Mouse (Mus musculus): Measurements from ENCODE around the gene Galns. TPM values are rescaled to one million over a fixed set of nuclear protein-coding genes. Genes with fewer than 3 reads are reported as not detected.
A peak's percentile ranks its signal among the peaks of the same experiment; 100 is the strongest.

Gene Galns
- polyA plus RNA-seq, 1 experiment from 2014 or later = 4.6 TPM

DNA sequence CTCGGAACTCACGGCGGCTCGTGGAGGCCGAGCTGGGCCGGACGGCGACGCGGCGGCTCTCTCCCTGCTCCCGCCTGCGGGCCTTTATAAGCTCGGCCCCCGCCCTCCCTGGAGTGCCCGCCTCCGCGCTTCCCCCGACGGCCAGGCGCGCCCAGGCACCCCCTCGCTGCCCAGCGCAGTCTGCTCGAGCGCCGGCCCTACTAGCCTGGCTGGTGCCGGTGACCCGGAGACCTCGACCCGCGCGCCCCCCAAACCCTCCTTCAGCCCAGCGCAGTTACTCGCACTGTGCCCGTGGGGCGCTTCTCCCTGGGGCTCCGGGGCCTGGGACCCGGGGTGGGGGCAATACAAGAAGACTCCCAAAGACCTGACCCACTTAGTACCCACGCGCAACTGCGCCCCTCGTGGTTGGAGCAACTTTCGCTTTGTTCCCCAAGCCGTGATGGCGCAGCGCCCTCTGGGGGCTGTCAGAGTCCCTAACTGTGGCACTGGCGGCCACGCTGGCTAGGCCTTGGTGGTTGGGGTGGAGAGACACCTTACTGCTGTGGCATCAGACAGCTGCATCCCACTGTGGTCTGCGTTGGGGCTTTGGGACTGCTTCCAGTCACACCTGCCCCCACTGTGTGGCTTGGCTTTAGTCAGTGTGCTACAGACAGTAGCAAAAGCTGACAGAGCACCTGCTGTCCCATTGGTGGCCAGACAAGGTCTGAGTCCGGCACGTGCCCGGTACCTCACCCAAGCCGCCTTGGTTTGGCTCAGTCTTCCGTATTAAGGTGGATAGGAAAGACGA, 59.8 kb downstream of the Galns start, which contains the start of gene Piezo1:
TSS of gene Piezo1 (minus strand) at position 65 of the 787 bp plus-strand sequence.
- ATAC-seq = peak; percentile 65
- H3K9ac ChIP-seq (replicated peaks; ENCODE audit: low read depth, low read length) = peak within 1 kb of the TSS; percentile 61
- H3K27me3 ChIP-seq (replicated peaks; ENCODE audit: control insufficient read depth, insufficient read depth, low read length) = peaks cover 22% of the 10 kb centered on the region
- H3K36me3 ChIP-seq (ENCODE audit: control insufficient read depth, insufficient read depth) = no peaks in the 10 kb centered on the region
- no peaks in the 10 kb centered on the region for H3K9me3 ChIP-seq (ENCODE audit: control insufficient read depth, low read length)
- H3K4me1 ChIP-seq (replicated peaks; ENCODE audit: control insufficient read depth, insufficient read depth, low read length) = peaks cover 25% of the 10 kb centered on the region
- peak within 1 kb of the TSS; percentile 67 for H3K4me2 ChIP-seq (ENCODE audit: low read length)
- H3K27ac ChIP-seq (ENCODE audit: low read length) = no peak within 1 kb of the TSS
- 11% methylated on average over 56 of the region's 56 CpGs for WGBS
- peak within 1 kb of the TSS; percentile 52 for H3K4me3 ChIP-seq (replicated peaks; ENCODE audit: low read length)

DNA sequence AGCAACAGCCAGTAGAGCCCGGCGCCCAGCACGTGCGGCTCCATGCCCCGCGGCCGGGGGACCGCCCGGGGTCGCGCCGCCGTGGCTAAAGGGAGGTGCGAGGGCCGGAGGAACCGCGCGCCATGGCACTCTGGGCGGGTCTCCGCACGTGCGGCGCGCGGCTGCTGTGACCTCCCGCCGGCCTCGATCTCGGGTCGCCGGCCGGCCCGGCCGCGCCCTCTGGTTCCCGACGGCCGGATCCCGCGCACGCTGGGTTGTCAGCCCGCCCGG, 60.3 kb downstream of the Galns start:
- ATAC-seq = no peak
- H3K9me3 ChIP-seq (ENCODE audit: control insufficient read depth, low read length) = no peaks in the 10 kb centered on the region
- no peak overlapping the region for H3K27ac ChIP-seq (ENCODE audit: low read length)
- peaks cover 25% of the 10 kb centered on the region for H3K4me1 ChIP-seq (replicated peaks; ENCODE audit: control insufficient read depth, insufficient read depth, low read length)
- 0% methylated on average over 42 of the region's 43 CpGs for WGBS
- peaks cover 22% of the 10 kb centered on the region for H3K27me3 ChIP-seq (replicated peaks; ENCODE audit: control insufficient read depth, insufficient read depth, low read length)
- peak overlapping the region; percentile 61 for H3K9ac ChIP-seq (replicated peaks; ENCODE audit: low read depth, low read length)
- H3K4me3 ChIP-seq (replicated peaks; ENCODE audit: low read length) = peak overlapping the region; percentile 52
- no peaks in the 10 kb centered on the region for H3K36me3 ChIP-seq (ENCODE audit: control insufficient read depth, insufficient read depth)
- peak overlapping the region; percentile 67 for H3K4me2 ChIP-seq (ENCODE audit: low read length)

DNA sequence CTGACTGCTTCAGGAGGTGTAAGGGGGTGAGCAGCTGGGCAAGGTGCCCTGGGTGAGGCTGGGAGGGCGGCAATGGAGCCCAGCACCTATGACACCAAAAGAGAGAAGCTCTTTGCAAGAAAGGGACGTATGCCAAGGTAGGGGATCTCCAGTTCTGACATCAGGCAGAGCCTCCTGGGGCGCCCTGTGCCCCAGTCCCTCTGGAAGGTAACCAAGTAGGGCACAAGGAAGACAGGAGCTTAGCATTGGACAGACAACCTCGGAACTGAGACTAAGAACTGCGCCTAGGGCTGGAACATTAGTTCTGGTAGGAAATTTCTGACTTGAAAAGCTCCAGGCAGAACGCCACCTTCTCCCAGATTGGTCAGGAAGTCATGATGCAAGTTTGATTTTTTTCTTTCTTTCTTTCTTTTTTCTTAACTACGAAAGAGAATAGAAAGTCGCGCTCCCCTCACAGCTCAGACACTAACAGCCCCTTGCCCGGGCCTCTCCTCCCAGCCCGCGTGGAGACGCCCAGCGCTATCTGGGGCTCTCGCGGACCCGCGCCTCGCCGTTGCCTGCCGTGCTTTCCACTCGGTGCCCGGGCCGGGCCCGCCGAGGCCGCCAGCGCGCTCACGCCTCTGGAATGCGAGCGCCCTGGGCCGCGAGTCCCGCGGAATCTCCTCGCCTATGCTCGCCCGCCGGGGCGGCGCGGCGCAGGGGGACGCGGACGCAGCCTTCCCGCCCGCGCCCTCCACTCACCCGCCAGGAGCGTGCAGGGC, 60.8 kb downstream of the Galns start:
- peak overlapping the region; percentile 67 for H3K4me2 ChIP-seq (ENCODE audit: low read length)
- H3K27me3 ChIP-seq (replicated peaks; ENCODE audit: control insufficient read depth, insufficient read depth, low read length) = peaks cover 22% of the 10 kb centered on the region
- WGBS = 4% methylated on average over 52 of the region's 52 CpGs
- H3K4me1 ChIP-seq (replicated peaks; ENCODE audit: control insufficient read depth, insufficient read depth, low read length) = peaks cover 25% of the 10 kb centered on the region
- ATAC-seq = peak; percentile 51
- peak overlapping the region; percentile 61 for H3K9ac ChIP-seq (replicated peaks; ENCODE audit: low read depth, low read length)
- peak overlapping the region; percentile 52 for H3K4me3 ChIP-seq (replicated peaks; ENCODE audit: low read length)
- H3K9me3 ChIP-seq (ENCODE audit: control insufficient read depth, low read length) = no peaks in the 10 kb centered on the region
- H3K27ac ChIP-seq (ENCODE audit: low read length) = no peak overlapping the region
- no peaks in the 10 kb centered on the region for H3K36me3 ChIP-seq (ENCODE audit: control insufficient read depth, insufficient read depth)

DNA sequence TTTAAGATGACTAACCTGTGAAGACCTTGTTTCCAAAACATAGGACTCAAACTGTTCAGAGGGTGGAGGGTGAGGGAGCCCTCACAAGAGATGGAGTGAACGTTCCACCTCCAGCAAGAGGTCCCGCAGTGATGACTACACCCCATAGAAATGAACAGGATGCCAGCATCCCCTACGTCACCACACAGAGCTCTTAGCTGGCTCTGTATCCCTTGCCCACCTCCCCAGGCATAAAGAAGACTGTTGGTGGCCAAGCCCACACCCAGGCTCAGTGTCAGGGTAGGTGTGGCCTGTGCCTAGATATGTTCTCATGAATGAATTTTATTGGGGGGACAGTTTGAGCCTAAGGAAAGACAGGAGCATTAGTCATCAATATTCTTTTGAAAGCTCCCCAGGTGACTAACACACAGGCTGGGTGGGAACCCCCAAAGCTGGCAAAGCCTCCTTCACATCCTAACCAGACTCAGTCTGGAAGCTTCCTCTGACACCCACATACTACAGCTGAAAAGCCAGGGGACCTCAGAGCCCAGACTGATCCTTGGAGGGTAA, 62.3 kb downstream of the Galns start:
- no peaks in the 10 kb centered on the region for H3K9me3 ChIP-seq (ENCODE audit: control insufficient read depth, low read length)
- no peak overlapping the region for H3K27ac ChIP-seq (ENCODE audit: low read length)
- H3K4me3 ChIP-seq (replicated peaks; ENCODE audit: low read length) = no peak overlapping the region
- H3K4me1 ChIP-seq (replicated peaks; ENCODE audit: control insufficient read depth, insufficient read depth, low read length) = peaks cover 20% of the 10 kb centered on the region
- WGBS = 83% methylated on average over 3 of the region's 3 CpGs
- no peak overlapping the region for H3K4me2 ChIP-seq (ENCODE audit: low read length)
- ATAC-seq = no peak
- H3K9ac ChIP-seq (replicated peaks; ENCODE audit: low read depth, low read length) = no peak overlapping the region
- no peaks in the 10 kb centered on the region for H3K36me3 ChIP-seq (ENCODE audit: control insufficient read depth, insufficient read depth)
- H3K27me3 ChIP-seq (replicated peaks; ENCODE audit: control insufficient read depth, insufficient read depth, low read length) = peaks cover 22% of the 10 kb centered on the region

DNA sequence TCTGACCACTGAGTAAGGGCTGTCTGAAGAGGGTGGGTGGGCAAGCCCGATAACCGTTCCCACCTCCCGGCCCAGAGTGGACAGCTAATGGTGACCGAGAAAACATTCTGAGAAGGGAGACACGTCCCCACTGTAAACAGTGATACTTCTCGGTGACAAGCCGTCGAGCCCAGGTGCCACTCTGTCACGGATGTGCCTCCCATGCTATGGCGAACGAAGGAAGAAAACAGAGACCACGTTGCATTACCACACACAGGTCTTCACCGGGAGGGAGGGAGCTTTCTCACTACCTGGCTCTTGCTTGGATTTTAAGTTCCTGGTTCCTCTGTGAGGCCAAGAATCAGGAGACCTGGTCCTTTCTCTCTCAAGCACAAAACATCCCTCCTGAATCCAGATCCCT, 62.9 kb downstream of the Galns start:
- Histone ChIP-seq H3K36me3 (ENCODE audit: control insufficient read depth, insufficient read depth) (no peaks in the 10 kb centered on the region), H3K9ac (replicated peaks; ENCODE audit: low read depth, low read length) (no peak overlapping the region), H3K27ac (ENCODE audit: low read length) (no peak overlapping the region), H3K9me3 (ENCODE audit: control insufficient read depth, low read length) (no peaks in the 10 kb centered on the region), H3K4me1 (replicated peaks; ENCODE audit: control insufficient read depth, insufficient read depth, low read length) (peaks cover 20% of the 10 kb centered on the region), H3K27me3 (replicated peaks; ENCODE audit: control insufficient read depth, insufficient read depth, low read length) (peaks cover 22% of the 10 kb centered on the region), H3K4me3 (replicated peaks; ENCODE audit: low read length) (no peak overlapping the region), H3K4me2 (ENCODE audit: low read length) (no peak overlapping the region)
- ATAC-seq = no peak
- 76% methylated on average over 13 of the region's 13 CpGs for WGBS

DNA sequence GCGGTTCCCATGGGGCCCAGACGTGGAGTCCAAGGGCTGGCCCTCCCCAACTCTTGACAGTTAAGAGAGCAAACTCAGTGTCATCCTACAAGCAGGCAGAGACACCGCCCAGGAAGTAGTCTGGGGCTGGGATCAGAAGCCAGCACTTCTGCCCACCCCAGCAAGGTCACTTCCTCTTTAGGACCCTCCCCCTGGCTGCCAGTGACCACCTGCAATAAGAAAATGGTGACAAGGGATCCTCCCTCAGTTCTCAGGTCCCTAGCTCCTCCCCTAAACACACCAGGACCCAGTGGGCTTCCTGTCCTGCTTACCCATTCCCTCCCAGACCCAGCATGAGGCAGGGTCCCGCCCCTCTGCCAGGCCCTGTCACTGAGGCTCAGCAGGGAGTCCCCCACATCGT, 63.4 kb downstream of the Galns start:
- H3K4me3 ChIP-seq (replicated peaks; ENCODE audit: low read length) = no peak overlapping the region
- no peaks in the 10 kb centered on the region for H3K36me3 ChIP-seq (ENCODE audit: control insufficient read depth, insufficient read depth)
- no peak overlapping the region for H3K4me2 ChIP-seq (ENCODE audit: low read length)
- no peaks in the 10 kb centered on the region for H3K9me3 ChIP-seq (ENCODE audit: control insufficient read depth, low read length)
- ATAC-seq = no peak
- no peak overlapping the region for H3K9ac ChIP-seq (replicated peaks; ENCODE audit: low read depth, low read length)
- H3K27ac ChIP-seq (ENCODE audit: low read length) = no peak overlapping the region
- 35% methylated on average over 5 of the region's 5 CpGs for WGBS
- peaks cover 22% of the 10 kb centered on the region for H3K27me3 ChIP-seq (replicated peaks; ENCODE audit: control insufficient read depth, insufficient read depth, low read length)
- H3K4me1 ChIP-seq (replicated peaks; ENCODE audit: control insufficient read depth, insufficient read depth, low read length) = peaks cover 20% of the 10 kb centered on the region

DNA sequence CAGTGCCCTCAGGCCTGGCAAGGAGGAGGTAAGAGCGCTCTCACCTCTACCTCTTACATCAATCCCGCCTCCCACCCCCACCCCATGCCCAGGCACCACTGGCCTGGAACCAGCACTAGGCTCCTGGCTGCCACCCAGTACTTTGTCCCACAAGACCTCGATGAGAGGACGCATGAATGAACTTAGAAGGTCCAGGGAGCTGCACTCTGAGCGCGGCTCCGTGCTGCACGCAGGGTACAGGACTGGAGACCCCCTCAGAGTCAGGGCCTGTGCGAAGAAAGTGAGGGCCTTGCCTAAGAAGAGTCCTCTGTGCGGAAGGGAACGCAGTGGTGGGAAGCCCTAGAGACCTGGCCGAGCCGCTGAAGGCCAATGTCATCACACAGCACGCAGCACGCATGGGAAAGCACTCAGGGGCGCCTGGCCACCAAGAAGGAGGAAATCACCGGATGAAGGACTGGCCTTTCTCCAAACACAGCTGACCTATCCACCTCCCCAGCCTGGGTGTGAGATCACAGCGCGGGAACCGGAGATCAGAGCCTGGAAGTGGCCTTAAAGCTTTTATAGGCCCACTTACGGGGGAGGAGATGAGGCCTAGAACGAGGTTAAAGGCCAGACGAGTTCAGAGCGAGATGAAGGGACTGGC, 64.3 kb downstream of the Galns start:
- Histone ChIP-seq H3K27ac (ENCODE audit: low read length) (no peak overlapping the region), H3K4me1 (replicated peaks; ENCODE audit: control insufficient read depth, insufficient read depth, low read length) (peaks cover 20% of the 10 kb centered on the region), H3K9ac (replicated peaks; ENCODE audit: low read depth, low read length) (no peak overlapping the region), H3K36me3 (ENCODE audit: control insufficient read depth, insufficient read depth) (no peaks in the 10 kb centered on the region), H3K4me3 (replicated peaks; ENCODE audit: low read length) (no peak overlapping the region), H3K27me3 (replicated peaks; ENCODE audit: control insufficient read depth, insufficient read depth, low read length) (peaks cover 19% of the 10 kb centered on the region), H3K9me3 (ENCODE audit: control insufficient read depth, low read length) (no peaks in the 10 kb centered on the region), H3K4me2 (ENCODE audit: low read length) (no peak overlapping the region)
- no peak for ATAC-seq
- 78% methylated on average over 24 of the region's 24 CpGs for WGBS

DNA sequence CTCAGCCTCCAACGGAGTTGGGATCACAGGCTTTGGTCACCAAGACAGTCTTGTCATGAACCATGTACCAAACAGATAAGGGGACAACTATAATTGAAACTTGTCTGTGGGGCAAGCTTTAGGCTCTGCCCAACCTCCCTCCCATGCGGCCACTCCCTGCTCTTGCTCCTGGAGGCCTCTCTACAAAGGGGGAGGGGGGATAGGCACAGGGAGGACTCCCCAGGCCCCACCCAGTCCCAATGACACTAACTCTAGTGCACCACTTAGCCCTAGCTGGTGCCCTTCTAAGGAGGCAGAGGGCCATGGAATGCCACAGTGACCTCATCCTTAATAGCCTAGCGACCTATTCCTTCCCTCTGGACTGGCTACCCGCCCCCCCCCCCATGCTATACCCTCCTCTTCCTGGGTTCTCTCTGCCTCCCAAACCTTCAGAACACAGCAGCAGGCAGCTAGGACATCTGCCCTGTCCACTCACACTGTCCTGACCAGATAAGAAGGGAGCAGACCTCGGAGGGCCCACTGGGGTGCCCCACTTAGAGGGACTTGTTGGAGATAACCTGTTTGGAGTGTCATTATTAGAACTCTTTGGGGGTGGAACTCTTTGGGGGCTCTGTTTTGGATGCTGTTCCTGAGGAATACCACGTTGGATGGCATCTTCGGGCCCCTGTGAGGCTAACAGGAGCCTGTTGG, 65.1 kb downstream of the Galns start:
- peaks cover 16% of the 10 kb centered on the region for H3K4me1 ChIP-seq (replicated peaks; ENCODE audit: control insufficient read depth, insufficient read depth, low read length)
- no peak for ATAC-seq
- H3K4me3 ChIP-seq (replicated peaks; ENCODE audit: low read length) = no peak overlapping the region
- H3K27me3 ChIP-seq (replicated peaks; ENCODE audit: control insufficient read depth, insufficient read depth, low read length) = peaks cover 12% of the 10 kb centered on the region
- H3K27ac ChIP-seq (ENCODE audit: low read length) = no peak overlapping the region
- no peak overlapping the region for H3K4me2 ChIP-seq (ENCODE audit: low read length)
- no peaks in the 10 kb centered on the region for H3K9me3 ChIP-seq (ENCODE audit: control insufficient read depth, low read length)
- no peaks in the 10 kb centered on the region for H3K36me3 ChIP-seq (ENCODE audit: control insufficient read depth, insufficient read depth)
- WGBS = 94% methylated on average over 5 of the region's 7 CpGs
- no peak overlapping the region for H3K9ac ChIP-seq (replicated peaks; ENCODE audit: low read depth, low read length)

DNA sequence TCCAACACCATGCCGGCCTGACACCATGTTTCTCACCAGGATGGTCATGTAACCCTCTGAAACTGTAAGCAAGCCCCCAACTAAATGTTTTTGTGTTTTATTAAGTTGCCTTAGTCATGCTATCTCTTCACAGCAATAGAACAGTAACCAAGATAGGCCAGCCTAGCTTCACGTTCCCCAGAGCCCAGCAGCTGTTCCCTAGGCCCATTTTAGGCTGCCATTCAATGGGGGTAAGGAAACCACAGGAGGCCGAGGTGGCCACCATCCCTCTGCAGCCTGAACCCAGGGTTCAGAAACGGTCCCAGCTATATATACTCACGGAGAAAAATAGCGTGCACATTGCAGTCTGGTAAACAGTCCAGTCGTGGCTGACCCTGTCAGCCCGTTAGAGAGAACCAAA, 67.1 kb downstream of the Galns start:
- no peaks in the 10 kb centered on the region for H3K27me3 ChIP-seq (replicated peaks; ENCODE audit: control insufficient read depth, insufficient read depth, low read length)
- H3K27ac ChIP-seq (ENCODE audit: low read length) = no peak overlapping the region
- H3K4me3 ChIP-seq (replicated peaks; ENCODE audit: low read length) = no peak overlapping the region
- H3K4me1 ChIP-seq (replicated peaks; ENCODE audit: control insufficient read depth, insufficient read depth, low read length) = no peaks in the 10 kb centered on the region
- 84% methylated on average over 8 of the region's 8 CpGs for WGBS
- H3K36me3 ChIP-seq (ENCODE audit: control insufficient read depth, insufficient read depth) = no peaks in the 10 kb centered on the region
- H3K4me2 ChIP-seq (ENCODE audit: low read length) = no peak overlapping the region
- H3K9me3 ChIP-seq (ENCODE audit: control insufficient read depth, low read length) = no peaks in the 10 kb centered on the region
- ATAC-seq = no peak
- no peak overlapping the region for H3K9ac ChIP-seq (replicated peaks; ENCODE audit: low read depth, low read length)

Data from forebrain, embryonic 16.5 days (tissue).